Mouse (Mus musculus) cerebellum, adult 2 months (tissue): ENCODE results near the gene Naa60. TPM values are rescaled to one million over a fixed set of nuclear protein-coding genes. Genes with fewer than 3 reads are reported as not detected.

Experiments used
- DNase-seq, 2 experiments: peaks; one replicate each; pipeline ENCODE4 v3.0.0; 2021
- H3K27ac ChIP-seq: fragments of 200-500 bp; 2 replicates; pipeline ENCODE4 v1.5.1; 2012; ENCODE audit warnings: low read length, control low read depth, inconsistent platforms; ENCODE audit not compliant: insufficient read depth
- H3K27me3 ChIP-seq: fragments of 200-500 bp; 2 replicates; pipeline ENCODE4 v1.6.1; 2012; ENCODE audit warnings: inconsistent platforms, mild to moderate bottlenecking, low read length, moderate library complexity; ENCODE audit not compliant: control insufficient read depth, insufficient read depth
- H3K4me1 ChIP-seq: fragments of 200-500 bp; 2 replicates; pipeline ENCODE4 v1.6.1; 2011; ENCODE audit warnings: low read length; ENCODE audit not compliant: control insufficient read depth, insufficient read depth
- H3K4me3 ChIP-seq: fragments of 200-500 bp; replicated peaks from 2 replicates; pipeline ENCODE3; 2011; ENCODE audit warnings: mild to moderate bottlenecking, low read depth, low read length, control low read depth; ENCODE audit not compliant: insufficient read depth
- CTCF ChIP-seq: fragments of 200-500 bp; IDR thresholded peaks from 2 replicates; pipeline ENCODE4 v1.5.1; 2011; ENCODE audit warnings: low read depth, mild to moderate bottlenecking, control low read depth, low read length, moderate library complexity, borderline replicate concordance; ENCODE audit not compliant: insufficient read depth
- POLR2A ChIP-seq: fragments of 200-500 bp; IDR thresholded peaks from 2 replicates; pipeline ENCODE4 v1.6.1; 2011; ENCODE audit warnings: low read length, control low read depth, borderline replicate concordance; ENCODE audit not compliant: insufficient read depth
- WGBS: fragments of 180-500 bp; shearing (Covaris S2); methylation state at CpG from one replicate; pipeline ENCODE4 v1.1.7; 2018; 5-methylcytosine and 5-hydroxymethylcytosine counted together
- polyA plus RNA-seq: library from polyadenylated mRNA; depleted of rRNA; stranded (reverse); fragments of >200 nt; gene quantifications from 2 replicates; pipeline ENCODE4 v1.2.3, GENCODE M21; 2012

Gene Naa60
- polyA plus RNA-seq, 1 experiment = 115 TPM

DNA sequence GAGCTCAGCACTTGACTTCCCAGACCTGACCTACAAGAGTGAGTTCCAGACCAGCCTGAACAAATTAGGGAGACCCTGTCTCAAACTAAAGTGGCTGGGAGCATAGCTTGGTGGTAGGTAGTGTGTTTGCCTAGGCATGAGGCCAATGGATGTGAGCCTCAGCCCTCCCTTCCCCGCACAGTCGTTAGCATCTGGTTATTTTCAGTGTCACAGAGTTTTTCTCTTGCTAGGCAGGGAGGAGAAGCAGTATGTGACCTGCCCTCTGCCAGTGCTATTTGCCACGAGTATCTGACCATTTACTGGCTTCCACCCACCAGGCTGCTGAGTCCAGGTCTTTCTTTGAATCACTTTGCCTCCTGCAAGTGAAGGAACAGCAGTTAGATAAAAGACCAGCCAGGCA is 21.6 kb downstream of the Naa60 start:
- WGBS = 60% methylated on average over 3 of the region's 3 CpGs

DNA sequence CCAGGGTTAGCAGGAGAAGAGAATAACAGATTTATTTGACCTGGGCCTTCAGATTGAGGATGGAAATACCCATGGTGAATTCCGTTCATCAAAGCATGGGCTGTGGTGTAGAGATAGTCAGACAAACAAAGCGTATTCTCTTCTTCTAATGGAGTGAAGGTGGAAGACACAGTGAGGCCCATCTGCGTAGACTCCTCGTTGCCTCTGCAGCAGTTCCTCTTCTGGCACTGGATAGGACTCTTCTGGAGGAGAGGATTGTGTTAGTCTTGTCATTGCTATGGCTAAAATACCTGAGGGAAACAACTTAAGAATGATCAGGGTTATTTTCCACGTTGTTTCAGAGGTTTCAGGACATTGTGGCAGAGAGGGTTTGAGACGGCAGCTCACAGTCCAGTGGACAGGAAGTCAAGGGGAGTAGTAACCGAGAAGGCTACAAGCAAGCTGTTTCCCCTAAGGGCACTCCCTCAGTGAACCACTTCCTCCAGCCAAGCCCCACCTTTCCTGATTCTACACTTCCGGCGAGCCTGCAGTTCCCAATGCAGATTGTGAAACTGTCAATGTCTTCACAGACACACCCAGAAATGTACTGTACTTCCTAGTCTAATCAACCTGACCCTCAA is 23.1 kb downstream of the Naa60 start:
- no peak overlapping the region for H3K4me3 ChIP-seq
- H3K27me3 ChIP-seq = no peaks in the 10 kb centered on the region
- DNase-seq = no peak
- TF ChIP-seq CTCF = no peak
- no peaks in the 10 kb centered on the region; the same call in 1 of the 2 replicates for H3K4me1 ChIP-seq
- WGBS = 76% methylated on average over 9 of the region's 9 CpGs
- 0 out of 2 replicates have a peak overlapping the region, but pooled peaks have one; percentile 27 for H3K27ac ChIP-seq

More for the DNA sequence above, 21.6 kb downstream of the Naa60 start:
- no peak for DNase-seq
- H3K4me1 ChIP-seq = no peaks in the 10 kb centered on the region; the same call in 1 of the 2 replicates
- no peak for TF ChIP-seq POLR2A
- no peak for TF ChIP-seq CTCF
- no peak overlapping the region for H3K27ac ChIP-seq
- H3K4me3 ChIP-seq = no peak overlapping the region
- no peaks in the 10 kb centered on the region for H3K27me3 ChIP-seq

DNA sequence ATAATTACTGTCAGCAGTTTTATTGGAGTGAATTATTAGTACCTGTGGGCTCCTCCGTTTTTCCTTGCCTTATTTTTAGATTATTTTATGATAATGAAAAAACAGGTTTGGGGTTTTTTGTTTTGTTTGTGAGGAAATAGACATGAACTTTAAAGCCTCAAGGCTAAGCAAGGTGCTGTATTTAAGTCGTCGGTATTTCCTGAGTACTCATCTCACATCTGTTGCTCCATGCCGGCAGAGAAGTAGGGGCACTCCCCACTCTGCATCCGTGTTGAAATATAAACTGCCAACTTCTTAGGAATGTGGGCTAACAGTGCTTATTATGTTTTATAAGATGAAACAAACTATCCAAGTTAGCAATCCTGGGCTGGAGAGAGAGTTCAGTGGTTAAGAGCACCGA is 23.9 kb downstream of the Naa60 start:
- Histone ChIP-seq H3K4me3 (no peak overlapping the region), H3K4me1 (no peaks in the 10 kb centered on the region; the same call in 1 of the 2 replicates), H3K27ac (no peak overlapping the region), H3K27me3 (no peaks in the 10 kb centered on the region)
- TF ChIP-seq CTCF (no peak), POLR2A (no peak)
- WGBS = 84% methylated on average over 6 of the region's 6 CpGs
- DNase-seq = no peak

DNA sequence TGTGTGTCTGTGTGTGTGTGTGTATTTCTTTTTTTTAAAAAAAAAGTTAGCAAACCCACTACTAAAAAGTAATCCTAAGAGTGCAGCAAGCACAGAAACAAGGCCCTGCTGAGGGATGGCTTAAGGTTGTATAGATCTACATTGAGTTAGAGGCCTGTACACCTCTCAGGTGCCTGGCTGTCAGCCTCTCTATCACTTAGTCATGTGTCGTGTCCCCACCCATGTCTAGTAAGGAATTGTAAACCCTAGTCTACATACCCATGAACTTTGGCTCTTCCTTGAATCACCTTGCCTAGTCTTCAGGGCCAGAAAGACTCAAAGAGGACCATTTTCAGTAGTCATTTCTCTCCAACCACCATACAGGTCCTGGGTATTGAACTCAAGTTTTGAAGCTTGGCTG is 24.4 kb downstream of the Naa60 start:
- Histone ChIP-seq H3K27me3 (no peaks in the 10 kb centered on the region), H3K4me3 (no peak overlapping the region), H3K27ac (no peak overlapping the region), H3K4me1 (no peaks in the 10 kb centered on the region; the same call in 1 of the 2 replicates)
- WGBS = 100% methylated on average over 1 of the region's 1 CpGs
- TF ChIP-seq CTCF (no peak), POLR2A (no peak)
- no peak for DNase-seq

DNA sequence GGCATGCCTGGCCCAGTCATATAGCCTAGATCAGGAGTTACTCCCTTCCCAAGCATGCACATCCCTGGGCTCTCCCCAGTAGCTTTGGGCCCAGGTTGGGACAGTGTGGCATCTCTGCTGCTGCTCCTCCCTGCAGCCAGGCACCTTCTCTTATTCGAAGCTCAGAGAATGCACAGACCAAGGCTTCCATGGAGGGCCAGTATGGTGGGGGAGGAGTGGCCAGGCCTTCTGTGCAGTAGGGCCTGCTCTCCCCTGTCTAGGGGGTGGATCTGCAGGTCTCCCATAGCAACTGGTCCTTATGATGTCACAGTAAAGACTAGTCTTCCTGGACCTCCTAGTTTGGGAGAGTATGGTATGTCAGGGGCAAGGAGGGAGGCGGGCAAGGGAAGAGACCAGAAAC is 35.3 kb downstream of the Naa60 start:
- 65% methylated on average over 2 of the region's 2 CpGs for whole genome bisulfite sequencing
- Histone ChIP-seq H3K4me3 (no peak overlapping the region), H3K4me1 (no peaks in the 10 kb centered on the region), H3K27ac (no peak overlapping the region), H3K27me3 (no peaks in the 10 kb centered on the region)
- DNase-seq = no peak
- TF ChIP-seq POLR2A = no peak
- TF ChIP-seq CTCF = no peak

DNA sequence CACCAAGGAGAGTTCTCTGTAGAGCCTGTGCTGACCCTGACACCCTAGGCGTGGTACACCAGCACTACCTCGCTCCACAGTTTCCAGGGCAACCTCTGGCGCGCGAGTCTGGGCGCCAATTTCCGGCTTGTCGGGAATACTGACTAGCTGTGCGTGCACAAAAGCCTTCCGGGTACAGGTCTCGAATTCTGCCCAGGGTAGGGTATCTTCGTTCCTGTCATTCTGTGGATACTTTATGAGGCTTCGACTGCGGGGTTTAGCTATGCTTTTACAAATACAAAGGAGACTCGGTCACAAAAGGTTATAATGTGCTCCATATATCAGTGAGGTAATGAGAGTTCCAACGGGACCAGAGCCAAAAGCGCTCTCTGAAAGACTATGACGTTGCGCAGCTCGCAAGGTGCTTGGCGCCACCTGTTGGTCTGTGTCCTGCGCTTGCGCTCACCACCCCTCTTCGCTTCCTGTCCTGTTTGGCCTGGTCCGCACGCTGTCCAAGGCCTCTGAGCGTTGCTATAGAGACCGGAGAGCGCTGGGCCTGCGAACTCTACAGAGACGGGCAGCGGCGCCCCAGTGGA is 36.4 kb downstream of the Naa60 start, which contains the start of the genes 1700037C18Rik and Cluap1:
TSS of gene 1700037C18Rik (minus strand) at position 153 of the 575 bp plus-strand sequence.
TSS of gene Cluap1 (plus strand) at position 265 of the 575 bp plus-strand sequence.
- DNase-seq = peak; percentile 94
- WGBS = 1% methylated on average over 33 of the region's 33 CpGs
- Histone ChIP-seq H3K4me3 (peak within 1 kb of the TSS; percentile 99), H3K27me3 (no peaks in the 10 kb centered on the region), H3K4me1 (no peaks in the 10 kb centered on the region), H3K27ac (peak within 1 kb of the TSS; percentile 92)
- peak; percentile 57; the same call in 1 of the 2 replicates for TF ChIP-seq CTCF
- peak; percentile 84 for TF ChIP-seq POLR2A

DNA sequence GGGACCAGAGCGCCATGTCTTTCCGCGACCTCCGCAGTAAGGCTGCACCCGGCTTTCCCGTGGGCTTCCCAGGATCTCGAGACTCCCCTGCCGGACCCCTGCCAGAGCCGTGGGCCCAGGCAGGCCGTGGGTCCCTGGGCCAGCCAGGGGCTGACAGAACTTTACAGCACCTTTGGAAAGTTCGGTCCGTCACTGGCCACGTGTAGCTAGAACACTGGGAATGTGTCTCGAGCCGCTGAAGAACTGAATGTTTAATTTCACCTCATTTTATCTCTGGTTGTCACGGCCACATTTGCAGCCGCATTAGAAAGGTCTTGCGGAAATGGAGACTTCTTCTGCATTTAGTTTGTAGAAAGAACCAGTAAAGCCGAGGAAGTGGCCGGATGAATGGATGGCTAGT is 36.9 kb downstream of the Naa60 start:
- Histone ChIP-seq H3K27me3 (no peaks in the 10 kb centered on the region), H3K27ac (peak overlapping the region; percentile 0; the same call in 1 of the 2 replicates), H3K4me1 (no peaks in the 10 kb centered on the region), H3K4me3 (peak overlapping the region; percentile 99)
- DNase-seq = no peak
- TF ChIP-seq CTCF (no peak), POLR2A (no peak)
- WGBS = 2% methylated on average over 20 of the region's 20 CpGs

DNA sequence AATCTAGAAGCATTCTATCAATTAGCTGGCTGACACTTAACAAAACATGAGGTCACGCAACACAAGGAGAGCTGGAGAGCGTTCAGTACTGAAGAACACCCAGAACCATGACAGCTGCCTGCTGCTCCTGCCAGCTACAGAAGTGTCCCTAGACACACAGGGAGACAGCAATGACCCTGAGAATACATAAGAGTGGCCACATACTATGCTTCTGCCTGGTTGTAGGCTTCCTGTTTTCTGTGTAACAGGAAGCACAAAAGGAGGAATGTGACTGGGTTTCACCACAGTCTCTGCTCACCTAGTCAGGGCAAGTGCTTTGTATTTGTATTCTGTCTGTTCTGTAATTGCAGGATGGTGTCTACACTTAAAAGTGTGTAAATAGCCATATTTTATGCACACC is 48.6 kb downstream of the Naa60 start:
- no peak for DNase-seq
- Histone ChIP-seq H3K4me3 (no peak overlapping the region), H3K27me3 (no peaks in the 10 kb centered on the region), H3K27ac (no peak overlapping the region), H3K4me1 (no peaks in the 10 kb centered on the region)
- WGBS = 74% methylated on average over 2 of the region's 2 CpGs
- TF ChIP-seq POLR2A (no peak), CTCF (no peak)
